Mouse (Mus musculus) adrenal gland, postnatal 4 days (tissue): ENCODE results near the gene Dvl3. TPM values are rescaled to one million over a fixed set of nuclear protein-coding genes. Genes with fewer than 3 reads are reported as not detected.
A peak's percentile ranks its signal among the peaks of the same experiment; 100 is the strongest.

Experiments
- DNase-seq, 2 experiments: peaks; one replicate each; pipeline ENCODE4 v3.0.0; 2021 to 2022; ENCODE audit warnings: low spot score in 2 of 2, mixed read lengths in 2 of 2
- total RNA-seq, 2 experiments: library from RNA; stranded (reverse); gene quantifications; 2 replicates each; pipeline ENCODE4 v1.2.3; 2021

Dvl3 gene
- total RNA-seq, 2 experiments from 2014 or later, result 55.7 to 59.5 TPM

GRCm38 (mm10) chr16:20539649-20540048, 22.9 kb downstream of the Dvl3 start:
- no peak for DNase-seq

- DNase-seq, result no peak
Measured at GRCm38 (mm10) chr16:20540438-20540837, 23.7 kb downstream of the Dvl3 start.

GRCm38 (mm10) chr16:20545696-20546095, 28.9 kb downstream of the Dvl3 start:
- DNase-seq, result no peak

GRCm38 (mm10) chr16:20547423-20547822, 30.6 kb downstream of the Dvl3 start:
- no peak for DNase-seq

GRCm38 (mm10) chr16:20548096-20548948, 31.5 kb downstream of the Dvl3 start, which contains the start of gene Abcf3:
Abcf3 (plus strand) TSS chr16:20548577.
- DNase-seq, result peak; percentile 84 to 96

- no peak for DNase-seq
Measured at GRCm38 (mm10) chr16:20549161-20549560, 32.4 kb downstream of the Dvl3 start.

GRCm38 (mm10) chr16:20551691-20552090, 34.9 kb downstream of the Dvl3 start:
- DNase-seq, result no peak

- no peak for DNase-seq
Measured at GRCm38 (mm10) chr16:20552594-20552993, 35.8 kb downstream of the Dvl3 start.

- no peak for DNase-seq
Measured at GRCm38 (mm10) chr16:20555000-20555399, 38.2 kb downstream of the Dvl3 start.

- no peak for DNase-seq
Measured at GRCm38 (mm10) chr16:20557381-20557780, 40.6 kb downstream of the Dvl3 start.

- no peak for DNase-seq
Measured at GRCm38 (mm10) chr16:20565075-20565474, 48.3 kb downstream of the Dvl3 start.

Other genes starting within 250 kb of the Dvl3 start
- gene Parl, start 214.6 kb upstream of the Dvl3 start, total RNA-seq, result 100 to 1,000 TPM; 136 to 142 TPM
- under 1 TPM in 1 of 2 experiments, not detected in 1; 0.17 TPM for gene Cyp2ab1, start 191.6 kb upstream of the Dvl3 start, total RNA-seq
- 10 to 100 TPM; 73.7 to 75.5 TPM for gene Abcc5, start 90.6 kb upstream of the Dvl3 start, total RNA-seq
- gene Eif2b5, start 18.2 kb upstream of the Dvl3 start, total RNA-seq, result 10 to 100 TPM; 58.9 to 63.3 TPM
- 100 to 1,000 TPM; 336 to 352 TPM for gene Ap2m1, start 18.5 kb downstream of the Dvl3 start, total RNA-seq
- gene Abcf3, start 31.6 kb downstream of the Dvl3 start, total RNA-seq, result 10 to 100 TPM; 75.4 to 79.2 TPM
- gene Vwa5b2, start 72.5 kb downstream of the Dvl3 start, total RNA-seq, result 10 to 100 TPM in 1 of 2 experiments, 1 to 10 TPM in 1; 10.0 to 12.5 TPM
- gene Eef1akmt4, start 94.6 kb downstream of the Dvl3 start, total RNA-seq, result 1 to 10 TPM; 6.8 to 7.0 TPM
- under 1 TPM in 1 of 2 experiments, not detected in 1; 0.37 TPM for gene Gm49333, start 94.6 kb downstream of the Dvl3 start, total RNA-seq
- 10 to 100 TPM; 15.9 to 17.6 TPM for gene Alg3, start 94.8 kb downstream of the Dvl3 start, total RNA-seq
- gene Camk2n2, start 104.3 kb downstream of the Dvl3 start, total RNA-seq, result 10 to 100 TPM; 16.1 to 16.3 TPM
- gene Ece2, start 112.8 kb downstream of the Dvl3 start, total RNA-seq, result 10 to 100 TPM; 11.4 to 14.9 TPM
- gene Psmd2, start 134.7 kb downstream of the Dvl3 start, total RNA-seq, result 100 to 1,000 TPM; 216 to 230 TPM
- gene Eif4g1, start 151.3 kb downstream of the Dvl3 start, total RNA-seq, result 100 to 1,000 TPM; 400 to 415 TPM
- gene Fam131a, start 176.3 kb downstream of the Dvl3 start, total RNA-seq, result 10 to 100 TPM; 14.4 to 15.4 TPM
- gene Polr2h, start 200.7 kb downstream of the Dvl3 start, total RNA-seq, result 10 to 100 TPM; 39.8 to 41.0 TPM
- 10 to 100 TPM; 49.6 to 57.3 TPM for gene Clcn2, start 200.8 kb downstream of the Dvl3 start, total RNA-seq
- gene Chrd, start 216.1 kb downstream of the Dvl3 start, total RNA-seq, result 10 to 100 TPM; 14.8 to 17.1 TPM
- gene Thpo, start 217.5 kb downstream of the Dvl3 start, total RNA-seq, result 1 to 10 TPM; 3.8 to 5.0 TPM